Mouse (Mus musculus): ENCODE results near the gene Secisbp2. TPM values are rescaled to one million over a fixed set of nuclear protein-coding genes. Genes with fewer than 3 reads are reported as not detected.
"Not testable (repeated sequence)": the region's sequence is repeated elsewhere in the genome, so short reads cannot be mapped to it uniquely, and the experiment has no call there.

Secisbp2 gene
- polyA plus RNA-seq, 2 experiments from 2014 or later = 39.3 to 46.0 TPM

DNA sequence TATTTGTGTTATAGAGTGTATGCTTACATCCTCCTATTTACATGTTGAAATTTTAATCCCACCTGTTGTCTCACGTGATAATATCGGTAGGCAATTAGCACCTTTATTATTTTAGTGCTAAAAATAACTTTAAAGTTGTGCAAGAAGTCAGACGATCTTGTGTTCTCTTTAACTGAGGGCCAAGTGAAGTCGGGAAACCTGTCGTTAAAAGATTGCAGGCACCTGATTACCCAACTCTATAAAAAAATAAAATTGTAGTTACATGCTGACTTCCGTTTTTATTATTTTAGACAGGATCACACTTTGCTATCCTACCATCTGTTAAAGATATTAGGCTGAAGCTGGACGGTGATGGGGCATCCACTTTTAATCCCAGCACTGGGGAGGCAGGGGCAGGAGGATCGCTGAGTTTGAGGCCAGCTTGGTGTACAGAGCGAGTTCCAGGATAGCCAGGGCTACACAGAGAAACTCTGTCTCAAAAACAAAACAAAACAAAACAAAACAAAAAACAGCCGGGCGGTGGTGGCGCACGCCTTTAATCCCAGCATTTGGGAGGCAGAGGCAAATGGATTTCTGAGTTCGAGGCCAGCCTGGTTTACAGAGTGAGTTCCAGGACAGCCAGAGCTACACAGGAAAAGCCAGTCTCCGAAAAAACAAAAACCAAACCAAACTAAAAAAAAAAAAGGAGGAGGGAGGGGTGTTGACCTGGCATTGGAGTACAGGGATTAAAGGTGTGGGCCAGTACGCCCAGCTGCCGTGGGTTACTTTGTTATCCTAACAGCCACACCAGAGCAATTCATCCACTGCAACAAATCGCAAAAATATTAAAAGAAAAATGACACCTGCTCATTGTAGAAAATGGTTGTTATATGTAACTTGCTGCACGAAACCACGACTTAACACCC lies 7.3 kb upstream of the Secisbp2 start:
- ATAC-seq = no peak

- peak; percentile 97 for ATAC-seq
Measured at GRCm38 (mm10) chr13:51644829-51645789, 6.4 kb upstream of the Secisbp2 start, which contains the start of gene Cks2. TSS of gene Cks2 (plus strand) at chr13:51645232.

- no peak for ATAC-seq
Measured at GRCm38 (mm10) chr13:51645872-51646271, 5.6 kb upstream of the Secisbp2 start.

DNA sequence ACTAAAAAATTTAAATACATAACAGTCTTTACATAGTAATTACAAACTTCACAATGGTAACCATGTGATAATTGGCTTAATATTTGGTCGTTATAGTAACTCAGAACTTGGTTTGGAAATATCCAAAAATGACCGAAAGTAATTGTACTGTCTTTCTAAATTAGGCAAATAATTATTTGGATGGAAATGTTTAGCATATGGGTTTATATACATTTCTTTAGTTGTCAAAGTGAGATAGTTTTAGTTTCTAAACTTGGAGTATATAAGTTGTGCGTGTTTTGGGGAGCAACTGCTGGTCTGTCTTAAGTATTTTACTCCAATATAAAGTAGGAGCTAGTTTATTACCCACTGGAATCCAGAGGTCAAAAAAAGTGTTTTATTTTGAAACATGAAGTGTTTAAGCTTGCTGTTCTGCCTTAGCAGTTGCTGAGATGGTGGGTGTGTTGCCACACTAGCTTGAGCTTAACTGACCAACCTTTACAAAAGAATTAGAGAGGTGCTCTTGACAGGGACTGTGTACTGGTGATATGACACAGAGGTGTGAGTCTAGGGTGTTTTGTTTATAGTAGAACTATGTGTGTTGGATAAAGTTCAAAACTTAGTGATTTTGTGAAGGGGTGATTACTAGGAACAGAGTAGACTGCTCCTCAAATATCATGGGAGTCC lies 5.0 kb upstream of the Secisbp2 start:
- ATAC-seq = no peak

DNA sequence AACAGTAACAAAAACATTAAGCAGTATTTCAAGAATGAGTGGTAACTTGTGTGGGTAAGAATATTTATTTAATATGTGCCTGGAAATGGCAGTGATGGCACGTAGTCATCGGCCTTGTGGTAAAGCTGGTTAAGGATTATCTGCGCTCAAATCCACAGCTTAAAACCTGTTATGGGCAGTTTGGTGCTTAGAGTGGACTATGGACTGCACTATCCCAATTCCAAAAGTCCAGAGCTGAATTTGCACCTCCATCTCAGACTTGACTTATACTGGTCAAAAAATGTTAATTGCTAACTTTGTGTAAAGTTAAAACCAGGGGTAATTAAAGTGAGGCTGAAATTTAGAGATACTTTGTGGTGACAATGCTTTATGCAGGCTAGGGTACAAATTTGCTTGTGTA lies 3.7 kb upstream of the Secisbp2 start:
- ATAC-seq = no peak

- no peak for ATAC-seq
Measured at GRCm38 (mm10) chr13:51648237-51648636, 3.3 kb upstream of the Secisbp2 start.

GRCm38 (mm10) chr13:51649740-51650139 lies 1.8 kb upstream of the Secisbp2 start:
- ATAC-seq = no peak

- ATAC-seq = no peak
Measured at GRCm38 (mm10) chr13:51653159-51653558, 1.7 kb downstream of the Secisbp2 start.

DNA sequence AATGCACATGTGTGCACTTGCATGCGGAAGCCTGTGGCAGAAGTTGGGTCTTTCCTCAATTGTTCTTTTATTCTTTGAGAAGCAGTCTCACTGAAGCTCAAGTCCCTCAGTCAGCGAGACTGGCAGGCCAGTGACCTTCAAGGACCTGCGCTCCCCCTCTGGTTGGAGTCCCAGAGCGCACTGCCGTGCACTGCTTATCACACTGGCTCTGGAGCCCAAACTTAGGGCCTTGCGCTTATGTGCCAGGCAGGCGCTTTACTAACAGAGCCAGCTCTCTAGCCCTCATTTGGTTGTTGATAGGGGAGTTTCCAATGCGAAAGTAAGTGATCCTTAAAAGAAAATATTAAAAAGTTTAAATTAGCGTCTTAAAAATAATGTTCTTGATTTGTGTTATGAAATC lies 2.5 kb downstream of the Secisbp2 start:
- no peak for ATAC-seq

- no peak for ATAC-seq
Measured at GRCm38 (mm10) chr13:51656516-51657235, 5.2 kb downstream of the Secisbp2 start.

- ATAC-seq = no peak
Measured at GRCm38 (mm10) chr13:51658094-51658493, 6.6 kb downstream of the Secisbp2 start.

- no peak for ATAC-seq
Measured at GRCm38 (mm10) chr13:51659573-51659972, 8.1 kb downstream of the Secisbp2 start.

GRCm38 (mm10) chr13:51663561-51663960 lies 12.1 kb downstream of the Secisbp2 start:
- no peak for ATAC-seq

- ATAC-seq = not testable (repeated sequence)
Measured at GRCm38 (mm10) chr13:51668195-51668594, 16.7 kb downstream of the Secisbp2 start.

GRCm38 (mm10) chr13:51676641-51677040 lies 25.1 kb downstream of the Secisbp2 start:
- ATAC-seq = peak; percentile 57

- ATAC-seq = peak; percentile 80
Measured at GRCm38 (mm10) chr13:51677041-51677440, 25.5 kb downstream of the Secisbp2 start.

GRCm38 (mm10) chr13:51677630-51678185 lies 26.2 kb downstream of the Secisbp2 start:
- ATAC-seq = no peak

GRCm38 (mm10) chr13:51678687-51679086 lies 27.2 kb downstream of the Secisbp2 start:
- ATAC-seq = no peak

- ATAC-seq = no peak
Measured at GRCm38 (mm10) chr13:51679332-51679731, 27.8 kb downstream of the Secisbp2 start.

DNA sequence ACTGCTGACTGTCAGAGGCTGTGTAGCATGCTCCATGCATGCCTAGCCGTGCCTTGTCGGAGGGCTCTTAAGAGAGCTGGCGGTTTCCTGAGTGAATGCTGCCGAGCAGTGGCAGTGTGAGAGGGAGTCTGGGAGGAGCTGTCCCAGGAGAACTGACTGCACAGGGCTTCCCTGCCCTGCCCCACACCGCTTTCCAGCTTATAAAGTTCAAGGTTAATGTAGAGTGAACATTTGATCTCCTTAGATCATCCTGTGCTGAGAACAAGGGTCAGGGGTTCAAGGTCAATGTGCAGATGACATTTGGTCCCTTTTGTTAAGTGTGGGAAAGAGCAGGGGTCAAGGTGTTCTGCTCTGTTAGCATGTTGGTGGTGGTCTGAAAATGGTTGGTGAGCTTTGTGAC lies 29.6 kb downstream of the Secisbp2 start:
- no peak for ATAC-seq

DNA sequence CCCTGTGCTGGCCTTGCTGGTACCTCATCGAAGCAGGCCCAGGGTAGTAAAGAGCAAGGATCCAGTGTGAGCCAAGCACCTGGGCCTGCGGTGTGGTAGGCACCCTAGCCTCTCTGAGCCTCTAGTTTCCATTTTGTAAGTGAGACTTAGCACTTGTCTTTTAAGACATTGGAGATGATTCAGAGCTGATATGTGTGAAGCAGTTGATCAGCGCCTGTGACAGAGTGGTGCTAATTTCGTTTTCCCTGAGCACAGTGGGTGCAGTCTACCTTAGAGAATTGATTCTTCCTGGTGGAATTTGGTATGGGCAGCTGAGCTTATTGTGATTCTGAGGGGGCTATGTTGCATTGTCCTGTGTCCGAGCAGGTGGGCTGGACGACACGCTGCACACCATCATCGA lies 30.1 kb downstream of the Secisbp2 start:
- no peak for ATAC-seq

All from CD4-positive, CD25-positive, alpha-beta regulatory T cell, adult 4 months (primary cell).